Mouse (Mus musculus): Measurements from ENCODE around the gene Tpmt. TPM values are rescaled to one million over a fixed set of nuclear protein-coding genes. Genes with fewer than 3 reads are reported as not detected.

Gene Tpmt
- polyA plus RNA-seq, 1 experiment, result 7.4 TPM

- H3K4me2 ChIP-seq (ENCODE audit: low read depth), result no peak overlapping the region
- TF ChIP-seq TCF3 (IDR thresholded peaks at IDR 0.05; ENCODE audit: insufficient read length, low read depth), result no peak
- TF ChIP-seq POLR2AphosphoS2 (IDR thresholded peaks at IDR 0.05; ENCODE audit: insufficient read length, low read depth), result no peak
- TF ChIP-seq MYOG (IDR thresholded peaks at IDR 0.05; ENCODE audit: control insufficient read depth in 1 of 3, insufficient read depth in 1 of 3, insufficient read length in 2 of 3, low read depth in 2 of 3), result no peak
- no peak for TF ChIP-seq TCF12 (IDR thresholded peaks at IDR 0.05; ENCODE audit: insufficient read depth, poor library complexity, severe bottlenecking)
- TF ChIP-seq E2F4 (IDR thresholded peaks at IDR 0.05; ENCODE audit: insufficient read depth), result no peak
- no peak for TF ChIP-seq SRF (IDR thresholded peaks at IDR 0.05; ENCODE audit: control insufficient read depth, insufficient read length, low read depth)
- TF ChIP-seq REST (IDR thresholded peaks at IDR 0.05; ENCODE audit: insufficient read depth, insufficient read length), result no peak
- no peak overlapping the region for H3ac ChIP-seq (ENCODE audit: control insufficient read depth, insufficient read length)
- H3K79me2 ChIP-seq (ENCODE audit: control insufficient read depth, insufficient read depth), result no peaks in the 10 kb centered on the region
- no peaks in the 10 kb centered on the region for H3K27me3 ChIP-seq (ENCODE audit: control insufficient read depth, insufficient read depth, insufficient read length)
- H3K4me3 ChIP-seq, result no peak overlapping the region
- H3K36me3 ChIP-seq (ENCODE audit: control insufficient read depth, insufficient read depth), result no peaks in the 10 kb centered on the region
Observed at GRCm38 (mm10) chr13:47040061-47040460, 4.5 kb downstream of the Tpmt start.

- TF ChIP-seq USF1 (IDR thresholded peaks at IDR 0.05; ENCODE audit: low read depth) (no peak), E2F4 (IDR thresholded peaks at IDR 0.05; ENCODE audit: insufficient read depth) (no peak), MYOG (IDR thresholded peaks at IDR 0.05; ENCODE audit: control insufficient read depth in 1 of 3, insufficient read depth in 1 of 3, insufficient read length in 2 of 3, low read depth in 2 of 3) (no peak), CEBPB (IDR thresholded peaks at IDR 0.05; ENCODE audit: insufficient read depth, poor library complexity, severe bottlenecking) (no peak)
Observed at GRCm38 (mm10) chr13:47037946-47038345, 6.6 kb downstream of the Tpmt start.

GRCm38 (mm10) chr13:47033602-47034001 lies 10.9 kb downstream of the Tpmt start:
- Histone ChIP-seq H3K36me3 (ENCODE audit: control insufficient read depth, insufficient read depth) (no peaks in the 10 kb centered on the region), H3K4me2 (ENCODE audit: low read depth) (no peak overlapping the region), H3K27me3 (ENCODE audit: control insufficient read depth, insufficient read depth, insufficient read length) (no peaks in the 10 kb centered on the region), H3K79me2 (ENCODE audit: control insufficient read depth, insufficient read depth) (no peaks in the 10 kb centered on the region), H3K4me3 (no peak overlapping the region), H3ac (ENCODE audit: control insufficient read depth, insufficient read length) (no peak overlapping the region)
- no peak for TF ChIP-seq E2F4 (IDR thresholded peaks at IDR 0.05; ENCODE audit: insufficient read depth)
- TF ChIP-seq CEBPB (IDR thresholded peaks at IDR 0.05; ENCODE audit: insufficient read depth, poor library complexity, severe bottlenecking), result no peak
- TF ChIP-seq MYOG (IDR thresholded peaks at IDR 0.05; ENCODE audit: control insufficient read depth in 1 of 3, insufficient read depth in 1 of 3, insufficient read length in 2 of 3, low read depth in 2 of 3), result no peak

More at GRCm38 (mm10) chr13:47037946-47038345, 6.6 kb downstream of the Tpmt start:
- no peaks in the 10 kb centered on the region for H3K27me3 ChIP-seq (ENCODE audit: control insufficient read depth, insufficient read depth, insufficient read length)
- H3ac ChIP-seq (ENCODE audit: control insufficient read depth, insufficient read length), result no peak overlapping the region
- no peaks in the 10 kb centered on the region for H3K36me3 ChIP-seq (ENCODE audit: control insufficient read depth, insufficient read depth)
- no peaks in the 10 kb centered on the region for H3K79me2 ChIP-seq (ENCODE audit: control insufficient read depth, insufficient read depth)
- no peak overlapping the region for H3K4me3 ChIP-seq
- H3K4me2 ChIP-seq (ENCODE audit: low read depth), result no peak overlapping the region

GRCm38 (mm10) chr13:47030376-47031107 lies 14.0 kb downstream of the Tpmt start:
- Histone ChIP-seq H3K36me3 (ENCODE audit: control insufficient read depth, insufficient read depth) (no peaks in the 10 kb centered on the region), H3K4me2 (ENCODE audit: low read depth) (no peak overlapping the region), H3K79me2 (ENCODE audit: control insufficient read depth, insufficient read depth) (no peaks in the 10 kb centered on the region), H3ac (ENCODE audit: control insufficient read depth, insufficient read length) (no peak overlapping the region), H3K4me3 (no peak overlapping the region), H3K27me3 (ENCODE audit: control insufficient read depth, insufficient read depth, insufficient read length) (no peaks in the 10 kb centered on the region)
- TF ChIP-seq SRF (IDR thresholded peaks at IDR 0.05; ENCODE audit: control insufficient read depth, insufficient read length, low read depth) (no peak), POLR2A (IDR thresholded peaks at IDR 0.05; ENCODE audit: insufficient read length, low read depth) (no peak), MYOD1 (IDR thresholded peaks at IDR 0.05; ENCODE audit: control insufficient read depth in 1 of 3, insufficient read length in 2 of 3, low read depth in 2 of 3) (no peak), POLR2AphosphoS2 (IDR thresholded peaks at IDR 0.05; ENCODE audit: insufficient read length, low read depth) (no peak), REST (IDR thresholded peaks at IDR 0.05; ENCODE audit: insufficient read depth, insufficient read length) (no peak), MAX (IDR thresholded peaks at IDR 0.05; ENCODE audit: low read depth) (no peak), TCF3 (IDR thresholded peaks at IDR 0.05; ENCODE audit: insufficient read length, low read depth) (no peak), CEBPB (IDR thresholded peaks at IDR 0.05; ENCODE audit: insufficient read depth, poor library complexity, severe bottlenecking) (no peak), E2F4 (IDR thresholded peaks at IDR 0.05; ENCODE audit: insufficient read depth) (no peak)

GRCm38 (mm10) chr13:47020798-47021197 lies 23.7 kb downstream of the Tpmt start:
- H3K27me3 ChIP-seq (ENCODE audit: control insufficient read depth, insufficient read depth, insufficient read length), result no peaks in the 10 kb centered on the region
- H3K4me2 ChIP-seq (ENCODE audit: low read depth), result no peak overlapping the region
- H3K79me2 ChIP-seq (ENCODE audit: control insufficient read depth, insufficient read depth), result no peaks in the 10 kb centered on the region
- no peak overlapping the region for H3ac ChIP-seq (ENCODE audit: control insufficient read depth, insufficient read length)
- no peaks in the 10 kb centered on the region for H3K36me3 ChIP-seq (ENCODE audit: control insufficient read depth, insufficient read depth)
- H3K4me3 ChIP-seq, result no peak overlapping the region
- TF ChIP-seq MYOG (IDR thresholded peaks at IDR 0.05; ENCODE audit: control insufficient read depth in 1 of 3, insufficient read depth in 1 of 3, insufficient read length in 2 of 3, low read depth in 2 of 3), result no peak

- Histone ChIP-seq H3ac (ENCODE audit: control insufficient read depth, insufficient read length) (no peak overlapping the region), H3K79me2 (ENCODE audit: control insufficient read depth, insufficient read depth) (no peaks in the 10 kb centered on the region), H3K27me3 (ENCODE audit: control insufficient read depth, insufficient read depth, insufficient read length) (no peaks in the 10 kb centered on the region), H3K36me3 (ENCODE audit: control insufficient read depth, insufficient read depth) (no peaks in the 10 kb centered on the region), H3K4me2 (ENCODE audit: low read depth) (no peak overlapping the region), H3K4me3 (no peak overlapping the region)
- TF ChIP-seq REST (IDR thresholded peaks at IDR 0.05; ENCODE audit: insufficient read depth, insufficient read length) (no peak), CEBPB (IDR thresholded peaks at IDR 0.05; ENCODE audit: insufficient read depth, poor library complexity, severe bottlenecking) (no peak), SRF (IDR thresholded peaks at IDR 0.05; ENCODE audit: control insufficient read depth, insufficient read length, low read depth) (no peak), TCF3 (IDR thresholded peaks at IDR 0.05; ENCODE audit: insufficient read length, low read depth) (no peak), TCF12 (IDR thresholded peaks at IDR 0.05; ENCODE audit: insufficient read depth, poor library complexity, severe bottlenecking) (no peak), MYOG (IDR thresholded peaks at IDR 0.05; ENCODE audit: control insufficient read depth in 1 of 3, insufficient read depth in 1 of 3, insufficient read length in 2 of 3, low read depth in 2 of 3) (no peak), USF1 (IDR thresholded peaks at IDR 0.05; ENCODE audit: low read depth) (no peak), MYOD1 (IDR thresholded peaks at IDR 0.05; ENCODE audit: control insufficient read depth in 1 of 3, insufficient read length in 2 of 3, low read depth in 2 of 3) (no peak), POLR2A (IDR thresholded peaks at IDR 0.05; ENCODE audit: insufficient read length, low read depth) (no peak), POLR2AphosphoS2 (IDR thresholded peaks at IDR 0.05; ENCODE audit: insufficient read length, low read depth) (no peak), E2F4 (IDR thresholded peaks at IDR 0.05; ENCODE audit: insufficient read depth) (no peak), MAX (IDR thresholded peaks at IDR 0.05; ENCODE audit: low read depth) (no peak)
Observed at GRCm38 (mm10) chr13:47019774-47020173, 24.8 kb downstream of the Tpmt start.

Data from myocyte (in vitro differentiated cells).